Mouse (Mus musculus) heart, postnatal 25 days (tissue): ENCODE measurements around the gene Ralgps2. TPM values are rescaled to one million over a fixed set of nuclear protein-coding genes. Genes with fewer than 3 reads are reported as not detected.
A peak's percentile ranks its signal among the peaks of the same experiment; 100 is the strongest.

Experiments used
- DNase-seq: peaks from one replicate; pipeline ENCODE4 v3.0.0; 2022; ENCODE audit warnings: low spot score
- intact Hi-C: fragments of 180-260 bp; cut with DNase I; formaldehyde crosslinking; loops from one replicate; pipeline ENCODE4 v1.15.1; 2025
- total RNA-seq, 2 experiments: library from RNA; stranded (reverse); gene quantifications; 2 replicates each; pipeline ENCODE4 v1.2.3; 2021

Ralgps2 gene
- 10 to 100 TPM in 1 of 2 experiments, 1 to 10 TPM in 1; 8.6 to 10.4 TPM for total RNA-seq

DNA sequence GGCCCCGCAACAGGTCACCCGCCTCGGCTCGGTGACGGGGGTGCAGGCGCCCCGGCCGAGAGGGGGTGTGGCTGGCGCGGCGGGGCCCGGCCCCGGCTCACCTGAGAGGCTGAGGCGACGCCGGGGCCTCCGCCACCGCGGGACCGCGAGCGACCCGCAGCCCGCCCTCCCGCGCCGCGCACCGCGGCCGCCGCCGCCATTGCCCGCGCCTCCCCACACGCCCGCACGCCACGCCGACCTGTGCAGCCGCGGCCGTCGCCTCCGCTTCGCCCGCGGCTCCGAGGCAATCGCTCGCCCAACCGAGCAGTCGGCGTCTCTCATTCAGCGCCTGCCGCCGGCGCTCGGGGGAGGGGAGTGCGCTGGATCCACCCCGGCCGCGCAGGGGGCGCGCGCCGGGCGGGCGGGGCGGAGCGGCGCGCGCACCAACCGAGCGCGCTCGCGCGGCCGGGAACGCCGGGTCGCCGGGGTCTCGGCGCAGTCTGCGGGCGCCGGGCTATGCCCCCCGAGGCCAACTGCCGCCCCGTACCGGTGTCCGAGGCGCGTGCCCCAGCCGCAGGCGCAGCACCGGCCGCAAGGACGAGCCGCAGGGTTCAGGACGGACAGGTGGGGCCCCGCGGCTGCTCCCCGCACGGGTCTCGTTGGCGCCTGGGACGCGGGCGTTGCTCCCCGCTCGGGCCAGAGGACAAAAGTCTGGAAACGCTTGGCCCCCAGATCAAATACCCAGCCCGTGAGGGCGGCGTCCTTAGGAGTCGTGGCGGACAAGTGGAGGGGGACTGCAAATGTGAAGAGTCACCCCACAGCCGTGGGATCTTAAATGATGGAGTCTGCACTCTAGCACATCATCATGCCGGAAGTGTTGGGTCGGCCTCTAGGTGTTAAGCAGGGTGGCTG, at the start of gene Ralgps2:
TSS of gene Ralgps2 (minus strand) at position 376 of the 891 bp plus-strand sequence.
- intact Hi-C loops, result no loop called here

DNA sequence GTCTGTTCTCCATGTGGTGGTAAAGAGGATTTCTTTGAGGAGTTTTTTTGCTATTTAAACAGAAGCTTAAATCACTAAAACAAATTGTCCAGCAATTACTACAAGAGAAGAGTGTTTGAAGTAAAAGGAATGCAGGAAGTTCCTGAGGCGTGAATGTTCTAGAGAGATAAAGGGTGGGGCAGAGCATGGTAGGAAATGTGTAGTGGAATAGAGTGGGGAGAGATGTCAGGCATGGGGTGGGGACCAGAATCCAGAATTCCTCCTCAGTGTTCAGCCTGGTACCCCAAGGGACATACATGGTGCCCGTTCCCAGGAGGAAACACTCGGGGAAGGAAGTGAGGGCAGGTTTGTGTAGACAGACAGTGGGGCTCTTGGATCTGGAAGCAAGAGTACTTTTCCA, 48.1 kb upstream of the Ralgps2 start:
- intact Hi-C loops, result no loop called here

More for the DNA sequence above, at the start of gene Ralgps2:
- DNase-seq, result peak; percentile 15

DNA sequence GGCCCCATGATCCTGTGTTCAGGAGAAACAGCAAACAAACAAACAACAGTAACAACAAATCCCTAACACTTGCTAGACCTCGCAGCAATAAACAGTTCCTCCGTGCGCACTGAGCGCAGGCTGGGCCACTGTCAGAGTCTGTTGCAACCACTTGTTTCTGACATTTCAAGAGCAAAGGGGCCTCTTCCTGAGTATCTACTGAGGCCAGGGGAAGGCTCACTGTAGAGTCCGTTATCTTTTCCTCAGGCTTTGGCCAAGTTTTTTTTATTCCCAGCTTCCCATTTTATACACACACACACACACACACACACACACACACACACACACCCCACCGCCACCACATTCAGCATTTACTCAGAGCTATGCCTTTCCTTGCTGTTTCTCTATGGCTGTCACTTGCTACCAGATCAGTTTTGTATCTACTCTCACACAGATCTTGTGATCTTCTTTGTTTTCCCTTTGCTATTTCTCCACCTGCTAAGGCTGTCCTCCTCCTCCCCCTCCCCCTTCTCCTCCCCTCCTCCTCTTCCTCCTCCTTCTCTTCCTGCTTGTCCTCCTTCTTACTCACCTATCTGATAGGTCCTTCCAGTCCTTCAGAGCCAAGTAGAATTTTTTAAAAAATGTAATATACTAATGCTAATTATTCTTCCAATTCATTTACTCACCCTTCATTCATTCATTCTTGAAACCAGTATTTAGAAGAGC, 47.4 kb upstream of the Ralgps2 start:
- no peak for DNase-seq
- intact Hi-C loops, result no loop called here

More for the DNA sequence above, 48.1 kb upstream of the Ralgps2 start:
- DNase-seq, result no peak

DNA sequence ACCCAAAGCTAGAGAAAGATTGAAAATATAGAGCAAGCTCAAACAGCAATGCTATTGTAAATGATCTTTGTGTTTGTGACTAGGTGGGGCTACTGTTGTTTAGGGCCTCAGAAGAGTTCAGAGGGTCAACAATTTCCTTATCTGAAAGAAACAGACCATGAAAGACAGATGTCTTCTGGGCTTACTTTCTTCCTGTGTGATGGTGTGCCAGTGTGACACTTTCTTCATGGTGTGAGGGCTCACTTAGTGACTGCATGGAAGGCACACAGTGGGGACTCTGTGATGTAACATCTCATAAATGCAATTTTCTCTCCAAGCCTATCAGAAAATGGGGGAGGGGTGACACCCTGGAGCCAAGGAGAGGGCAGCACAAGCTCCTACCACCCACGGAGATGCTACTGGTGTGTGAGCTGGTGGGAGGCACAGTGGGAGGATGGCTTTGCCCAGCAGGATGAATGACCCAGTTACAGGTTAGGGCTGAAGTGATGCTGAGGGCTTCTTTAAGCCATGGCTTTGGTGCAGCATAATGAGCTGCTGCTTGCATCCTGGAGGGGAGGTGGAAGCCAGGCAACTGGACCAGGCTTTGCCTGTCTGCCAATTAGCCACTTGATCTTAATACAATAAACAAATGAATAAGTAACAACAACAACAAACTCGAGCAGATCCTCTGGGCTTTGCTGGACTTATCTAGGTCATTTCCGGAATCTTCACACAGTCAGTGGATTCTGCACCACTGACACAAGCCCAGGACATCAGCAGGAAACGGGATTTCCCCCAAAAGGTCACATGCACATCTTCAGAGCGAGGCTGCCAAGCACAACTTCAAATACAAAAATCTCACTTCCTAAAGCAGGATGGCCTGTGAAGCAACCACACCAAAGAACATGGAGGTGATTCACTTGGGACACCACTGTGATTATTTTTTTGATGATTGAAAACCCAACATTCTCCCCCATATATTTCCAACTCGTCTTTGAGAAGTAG, 46.5 kb upstream of the Ralgps2 start:
- intact Hi-C loops, result no loop called here
- no peak for DNase-seq

DNA sequence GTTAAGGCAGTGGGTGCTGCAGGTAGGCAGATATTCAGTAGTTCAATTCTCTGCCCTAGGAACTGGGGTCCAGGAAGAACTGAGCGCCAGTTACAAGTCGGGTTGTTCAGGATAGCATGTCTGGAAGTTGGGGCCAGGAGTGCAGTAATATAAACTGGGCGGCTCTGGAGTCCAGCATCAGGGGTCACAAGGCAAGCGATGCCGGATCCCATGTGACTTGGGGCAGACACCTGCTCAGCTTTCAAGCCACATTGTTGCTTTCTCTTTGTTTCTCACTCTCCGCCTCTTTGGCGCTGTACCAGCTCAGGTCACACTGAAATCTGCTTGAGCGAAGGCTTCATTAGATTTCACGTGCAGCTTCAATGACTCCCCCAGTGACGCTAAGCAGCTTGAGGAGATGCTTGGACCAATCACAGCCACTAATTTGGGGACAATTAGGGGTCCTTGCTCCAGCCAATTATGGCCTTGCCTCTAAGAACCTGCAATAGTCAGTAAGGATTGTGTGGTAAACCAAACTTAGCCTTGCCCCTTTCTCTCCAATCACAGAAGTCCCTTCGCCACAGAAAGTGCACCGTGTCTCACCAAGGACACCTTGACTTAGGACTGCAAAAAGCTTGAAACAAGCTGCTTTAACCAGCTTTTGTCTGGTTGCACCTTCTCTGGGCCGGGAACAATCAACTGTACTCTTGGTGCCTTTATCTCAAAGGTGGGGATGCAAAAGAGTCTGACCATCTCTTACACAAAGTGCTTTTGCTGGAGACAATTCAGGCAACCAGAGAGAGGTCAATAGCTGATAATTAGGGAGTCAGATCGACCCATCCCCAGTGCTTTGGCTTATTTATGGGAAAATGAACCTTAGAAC, 43.8 kb upstream of the Ralgps2 start:
- no peak for DNase-seq
- intact Hi-C loops, result no loop called here

DNA sequence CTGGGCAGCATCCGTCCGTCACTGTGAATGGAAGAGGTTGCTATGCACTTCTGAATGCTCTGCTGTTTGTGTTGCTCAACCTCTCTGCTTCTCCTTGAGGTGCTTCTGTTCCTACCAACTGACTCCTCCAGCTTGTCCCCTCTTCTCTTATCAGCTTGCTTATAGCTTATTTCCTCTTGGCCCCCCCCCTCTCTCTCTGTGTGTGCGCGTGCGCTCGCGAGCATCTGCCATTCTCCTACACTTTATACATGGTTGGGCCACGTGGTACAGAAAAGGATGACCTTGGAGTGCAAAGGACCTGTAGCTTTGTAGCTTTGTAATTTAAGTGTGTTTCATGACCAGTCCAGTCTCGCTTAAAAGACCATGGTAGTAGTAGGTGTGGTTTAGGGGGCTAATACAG, 42.5 kb upstream of the Ralgps2 start:
- DNase-seq, result no peak
- intact Hi-C loops, result no loop called here

DNA sequence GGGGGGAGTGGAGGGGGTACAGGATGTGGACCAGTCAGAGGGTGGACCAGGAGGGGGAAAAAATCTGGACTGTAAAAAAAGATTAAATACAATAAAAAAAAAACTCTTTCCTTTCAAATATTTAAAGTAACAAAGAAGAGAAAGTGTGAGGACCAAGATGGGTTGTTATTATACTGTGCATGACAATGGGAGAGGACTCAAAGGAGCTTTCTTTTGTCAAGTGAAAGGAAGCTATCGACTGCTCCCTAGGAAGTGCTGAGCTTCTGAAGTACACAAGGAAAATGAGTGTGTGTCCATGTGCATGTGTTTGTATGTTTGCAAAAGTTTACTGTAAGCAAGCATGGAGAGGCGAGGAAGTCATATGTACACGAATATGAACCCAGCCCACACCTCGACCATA, 40.3 kb upstream of the Ralgps2 start:
- intact Hi-C loops, result no loop called here
- DNase-seq, result no peak

DNA sequence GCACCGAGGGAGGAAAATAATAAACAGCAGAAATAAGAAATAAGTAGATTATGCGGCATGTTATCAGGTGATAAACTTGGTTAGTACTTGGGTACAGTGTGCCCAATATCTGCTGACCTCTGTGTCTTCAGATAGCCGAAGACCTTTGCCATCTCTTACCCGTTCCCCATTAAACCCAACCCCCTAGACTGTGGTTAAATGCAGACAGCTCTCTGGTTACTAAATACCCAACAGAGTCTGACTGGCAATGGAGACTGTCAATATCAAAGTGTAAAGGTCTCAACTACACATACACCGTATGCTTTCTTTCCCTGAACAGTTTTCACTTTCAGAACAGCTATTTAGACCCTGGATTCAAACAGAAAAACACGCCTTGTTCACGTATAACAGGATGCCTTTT, 39.2 kb upstream of the Ralgps2 start:
- intact Hi-C loops, result no loop called here
- no peak for DNase-seq

DNA sequence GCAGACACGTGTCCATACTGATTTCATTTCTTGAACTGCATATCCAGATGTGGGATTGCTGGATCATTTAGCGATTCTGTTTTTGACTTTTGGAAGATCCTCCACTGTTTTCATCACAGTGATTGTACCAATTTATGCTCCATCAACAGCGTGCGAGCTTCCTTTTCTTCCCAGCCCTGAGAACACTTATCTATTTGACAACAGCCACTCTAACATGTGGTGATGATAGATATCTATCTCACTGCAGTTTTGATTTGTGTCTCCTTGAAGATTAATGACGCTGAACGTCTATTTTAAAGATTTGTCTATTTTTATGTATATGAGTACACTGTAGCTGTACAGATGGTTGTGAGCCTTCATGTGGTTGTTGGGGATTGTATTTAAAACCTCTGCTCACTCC, 34.4 kb upstream of the Ralgps2 start:
- no peak for DNase-seq

DNA sequence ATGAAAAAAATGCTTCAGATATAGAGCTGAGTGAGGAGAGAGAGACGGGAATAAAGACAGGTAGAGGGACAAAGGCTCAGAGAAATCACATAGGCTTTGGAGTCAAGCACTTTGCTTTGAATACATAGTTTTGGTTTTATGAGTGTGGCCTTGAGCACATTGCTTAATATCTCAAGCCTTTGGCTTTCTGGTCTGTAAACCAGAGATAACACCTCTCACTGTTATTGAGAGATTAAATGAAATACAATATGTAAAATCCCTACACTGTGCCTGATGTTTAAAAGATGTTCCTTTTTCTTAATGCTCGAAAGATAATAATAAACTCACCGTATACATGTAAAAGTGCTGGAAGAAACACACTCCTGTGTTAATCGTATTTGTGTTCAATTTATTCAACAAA, 33.0 kb upstream of the Ralgps2 start:
- intact Hi-C loops, result no loop called here
- no peak for DNase-seq

More for the DNA sequence above, 34.4 kb upstream of the Ralgps2 start:
- intact Hi-C loops, result no loop called here

DNA sequence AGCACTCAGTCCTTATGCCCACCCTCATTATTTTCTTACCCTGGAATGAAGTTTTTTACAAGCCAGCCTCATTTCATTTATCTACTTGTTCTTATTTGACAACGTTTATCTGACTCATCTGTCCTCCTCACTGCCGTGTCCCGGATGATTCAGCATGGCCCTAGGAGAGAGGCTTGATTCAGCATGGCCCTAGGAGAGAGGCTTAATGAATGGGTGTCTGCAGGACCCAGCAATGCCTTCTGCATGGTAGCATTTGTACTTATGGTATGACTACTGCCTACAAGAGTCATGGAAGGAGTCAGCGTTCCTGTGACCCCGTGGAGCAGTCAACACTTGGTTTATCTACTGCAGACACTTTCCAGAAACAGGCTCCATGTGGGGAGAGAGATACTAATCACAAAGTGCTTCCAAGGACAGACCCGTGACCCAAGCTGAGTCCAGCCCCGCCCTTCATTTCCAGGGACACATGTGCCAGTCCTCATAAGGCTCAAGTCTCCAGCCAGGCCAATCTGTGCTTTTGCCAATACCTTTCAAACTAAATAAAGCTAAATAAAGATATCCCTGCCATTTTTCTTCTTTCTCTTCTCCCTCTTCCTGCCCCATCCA, 31.9 kb upstream of the Ralgps2 start:
- intact Hi-C loops, result no loop called here
- DNase-seq, result no peak

DNA sequence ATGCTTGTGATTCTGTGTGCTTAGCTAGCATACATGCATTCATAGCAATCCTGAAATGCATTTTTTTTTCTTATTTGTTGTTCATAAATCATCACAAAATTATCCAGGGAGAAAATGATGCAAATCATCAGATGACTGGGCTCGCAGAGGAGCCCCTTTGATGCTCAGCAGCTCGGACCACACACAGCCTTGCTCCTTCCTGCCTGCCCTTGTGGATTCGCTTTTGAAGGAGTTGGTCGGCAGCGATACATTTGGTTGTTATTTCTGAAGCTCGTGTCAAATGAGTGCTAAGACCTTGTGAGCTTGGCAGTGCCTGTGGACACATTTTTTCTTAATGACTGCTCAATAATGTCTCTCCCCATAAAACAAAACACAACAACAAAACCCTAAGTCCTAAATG, 31.2 kb upstream of the Ralgps2 start:
- intact Hi-C loops, result no loop called here
- no peak for DNase-seq

DNA sequence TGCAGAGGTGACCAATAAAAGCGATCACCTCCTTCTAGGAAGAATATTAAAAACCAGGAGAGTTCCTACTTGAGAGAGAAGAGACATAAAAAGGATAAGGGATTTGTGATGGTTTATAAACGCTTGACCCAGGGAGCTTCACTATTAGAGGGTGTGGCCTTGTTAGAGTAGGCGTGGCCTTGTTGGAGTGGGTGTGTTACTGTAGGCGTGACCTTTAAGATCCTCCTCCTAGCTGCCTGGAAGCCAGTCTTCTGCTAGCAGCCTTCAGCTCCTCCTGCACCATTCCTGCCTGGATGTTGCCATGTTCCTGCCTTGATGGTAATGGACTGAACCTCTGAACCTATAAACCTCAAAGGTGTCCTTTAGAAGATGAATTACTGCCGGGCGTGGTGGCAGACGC, 28.7 kb upstream of the Ralgps2 start:
- intact Hi-C loops, result no loop called here

DNA sequence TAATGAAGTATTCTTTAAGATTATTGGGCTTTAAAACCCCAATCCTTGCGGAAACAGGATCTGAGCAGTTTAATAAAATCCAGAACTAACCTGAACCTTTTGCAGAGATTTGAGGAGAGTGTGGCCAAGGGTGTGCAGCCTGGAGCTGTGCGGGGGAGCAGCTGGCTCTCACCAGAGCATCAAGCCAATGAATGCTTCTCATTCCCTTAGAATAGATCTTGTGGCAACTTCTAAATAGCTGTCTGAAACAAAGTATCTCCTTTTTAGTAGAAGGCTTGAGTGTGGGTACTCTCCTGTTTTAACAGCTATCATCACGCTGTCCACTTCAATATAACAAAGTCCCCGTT, 25.1 kb upstream of the Ralgps2 start:
- intact Hi-C loops, result no loop called here
- no peak for DNase-seq

More for the DNA sequence above, 28.7 kb upstream of the Ralgps2 start:
- DNase-seq, result no peak

DNA sequence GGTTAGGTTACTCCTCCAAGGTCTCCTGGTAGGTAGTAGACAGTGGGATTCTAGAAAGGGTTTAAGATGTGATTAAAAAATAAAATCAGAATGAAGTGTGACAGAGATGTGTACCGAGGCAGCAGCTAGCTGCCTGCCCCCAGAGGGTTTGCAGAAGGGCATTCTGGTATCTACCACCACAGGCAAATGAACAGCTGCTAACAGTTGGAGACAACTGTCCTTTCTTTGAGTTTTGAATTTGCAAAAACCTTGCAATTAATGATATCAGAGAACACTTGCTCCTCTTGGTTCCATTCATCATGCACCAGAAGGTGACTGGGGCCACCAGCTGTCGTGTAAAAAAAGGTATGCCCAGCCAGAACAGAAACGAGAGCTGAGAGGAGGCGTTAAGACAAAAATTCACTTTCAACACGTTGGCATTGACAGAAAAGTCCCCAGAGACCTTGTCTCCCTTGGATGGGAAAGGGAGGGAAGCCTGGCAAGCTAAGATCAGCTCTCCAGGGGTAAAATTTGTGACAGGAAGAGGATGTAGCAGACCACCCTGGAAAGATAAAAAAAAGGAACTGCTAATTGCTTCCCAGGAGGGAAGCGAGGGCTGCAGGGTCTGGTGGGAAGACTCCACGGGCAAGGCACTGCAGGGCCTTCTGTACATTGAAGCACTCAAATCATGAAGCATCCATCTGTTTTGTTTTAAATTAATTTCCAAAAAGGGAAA, 24.6 kb upstream of the Ralgps2 start:
- intact Hi-C loops, result no loop called here
- DNase-seq, result no peak

DNA sequence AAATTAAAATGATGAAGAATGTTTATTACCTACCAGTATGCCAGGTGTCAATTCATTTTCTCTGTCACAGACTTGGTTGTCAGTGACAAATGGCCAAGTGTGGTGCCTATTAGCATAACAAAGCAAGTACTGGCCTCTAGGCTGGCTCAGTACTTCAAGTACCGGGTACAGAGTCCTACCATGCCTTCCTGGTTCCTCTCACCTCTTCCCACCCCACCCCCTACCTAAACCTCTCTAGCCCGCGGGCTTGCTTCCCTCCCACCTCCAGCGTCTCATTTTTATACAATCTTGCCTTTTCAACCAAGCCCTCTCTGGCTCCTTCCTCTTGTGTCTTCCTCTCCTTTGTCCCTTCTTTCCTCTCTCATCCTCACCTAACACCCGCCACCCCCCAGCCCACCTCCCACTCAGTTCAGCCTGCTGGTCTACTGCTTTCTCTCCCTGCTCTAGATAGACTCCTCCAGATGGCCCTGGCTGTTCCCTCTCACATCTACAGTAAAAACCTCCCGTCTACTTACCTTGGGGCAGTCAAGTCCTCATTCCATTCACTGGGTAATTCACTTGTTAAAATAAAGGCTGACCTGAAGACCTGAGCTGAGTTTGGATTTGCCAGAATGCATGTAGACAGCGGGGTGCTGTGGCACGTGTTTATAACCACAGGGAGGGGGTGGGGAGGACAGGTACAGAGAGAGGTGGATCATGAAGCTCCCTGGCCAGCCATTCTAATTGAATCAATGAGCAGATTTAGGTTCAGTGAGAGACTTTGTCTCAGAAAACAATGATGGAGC, 22.2 kb upstream of the Ralgps2 start:
- no peak for DNase-seq
- intact Hi-C loops, result no loop called here

DNA sequence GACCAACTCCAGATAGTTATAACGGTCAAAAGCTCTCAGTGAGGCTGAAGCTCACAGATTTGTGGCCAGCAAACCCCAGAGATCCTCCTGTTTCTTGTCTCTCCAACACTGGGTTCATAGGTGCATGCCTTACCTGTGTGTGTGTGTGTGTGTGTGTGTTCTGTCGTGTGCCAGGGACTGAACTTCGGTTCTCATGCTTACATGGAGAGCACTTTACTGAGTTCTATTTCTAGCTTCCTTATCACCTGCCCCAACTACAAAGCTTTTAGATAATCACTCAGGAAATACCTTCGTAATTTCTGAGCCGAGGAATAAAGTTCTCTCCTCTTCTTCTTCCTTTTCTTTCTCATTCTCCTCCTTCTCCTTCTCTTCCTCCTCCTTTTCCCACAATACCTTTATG, 19.6 kb upstream of the Ralgps2 start:
- no peak for DNase-seq
- intact Hi-C loops, result no loop called here

DNA sequence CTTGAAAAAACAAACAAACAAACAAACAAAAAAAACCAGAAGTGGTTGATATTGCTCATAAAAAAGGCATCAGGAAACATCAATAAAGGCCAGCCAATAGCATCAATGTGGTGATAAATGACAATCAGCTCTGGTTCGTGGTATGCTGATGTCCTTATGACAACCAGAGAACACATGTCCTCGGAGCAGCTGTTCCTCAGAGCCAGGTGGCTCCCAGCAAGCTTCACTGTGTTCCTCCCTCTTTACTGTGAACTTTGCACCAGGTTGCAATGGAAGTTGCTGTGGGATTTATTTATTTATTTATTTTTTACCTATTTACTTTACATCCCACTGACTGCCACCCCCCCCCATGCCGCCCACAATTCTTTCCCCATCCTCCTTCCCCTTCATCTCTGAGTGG, 17.9 kb upstream of the Ralgps2 start:
- intact Hi-C loops, result no loop called here
- no peak for DNase-seq
